In genomic region chr12:57546415-57547201, GRCm38 (mm10) we compare ENCODE assay signal across 9 mouse cellular contexts. TPM values are rescaled to one million over a fixed set of nuclear protein-coding genes. Genes with fewer than 3 reads are reported as not detected.
DNase-seq lines count a peak whose midpoint lies in the region; ATAC-seq and TF ChIP-seq lines count a peak whose summit lies in the region.
"Had no signal": no experiment of that assay in that cellular context is flagged by ENCODE, and none has a peak within 500 bp of the region (broad histone marks: within the 10 kb centered on the region; RNA-seq: fewer than 3 reads in every experiment).

Foxa1 (minus strand) TSS chr12:57546916.

- peak within 1 kb of the TSS; percentile 95 for H3K4me2 ChIP-seq in embryonic facial prominence, embryonic 15.5 days (replicated peaks)
- H3K4me2 ChIP-seq in kidney, postnatal 0 days (ENCODE audit: low read length): peak within 1 kb of the TSS; percentile 67

- no peak for TF ChIP-seq POLR2A in kidney, adult 2 months (IDR thresholded peaks at IDR 0.05; ENCODE audit: low read depth, low read length)

- TF ChIP-seq CTCF in kidney, adult 2 months (conservative IDR thresholded peaks at IDR 0.05; ENCODE audit: insufficient read depth, insufficient read length, low read depth, low read length): no peak
- no peak for TF ChIP-seq CTCF in kidney, postnatal 0 days (IDR thresholded peaks at IDR 0.05; ENCODE audit: low read depth)

- H3K4me3 ChIP-seq in kidney, adult 2 months (ENCODE audit: insufficient read depth, low read depth, low read length): peak within 1 kb of the TSS; percentile 38; the same call in 1 of the 2 replicates
- peak within 1 kb of the TSS; percentile 50 for H3K4me3 ChIP-seq in embryonic facial prominence, embryonic 15.5 days (replicated peaks)
- H3K4me3 ChIP-seq in kidney, postnatal 0 days (replicated peaks; ENCODE audit: low read depth, low read length): peak within 1 kb of the TSS; percentile 38
- H3K4me3 ChIP-seq in megakaryocyte, embryonic 14.5 days (replicated peaks): peak within 1 kb of the TSS; percentile 93

- DNase-seq in kidney, adult 2 months: no peak
- DNase-seq in kidney, postnatal 14 days: no peak
- DNase-seq in kidney, postnatal 0 days (ENCODE audit: low spot score): no peak
- no peak for DNase-seq in layer of hippocampus, postnatal 36 days
- DNase-seq in testis, postnatal 14 days (ENCODE audit: low spot score): no peak
- DNase-seq in c-Kit-positive CD71-positive TER-119-positive erythroid progenitor cells, embryonic 14.5 days (ENCODE audit: low spot score): no peak

- no peak within 1 kb of the TSS for H3K9ac ChIP-seq in embryonic facial prominence, embryonic 15.5 days
- H3K9ac ChIP-seq in kidney, postnatal 0 days (ENCODE audit: low read depth, low read length): no peak within 1 kb of the TSS

- no peaks in the 10 kb centered on the region for H3K9me3 ChIP-seq in embryonic facial prominence, embryonic 15.5 days (replicated peaks)
- no peaks in the 10 kb centered on the region for H3K9me3 ChIP-seq in kidney, postnatal 0 days (replicated peaks; ENCODE audit: low read length)
- peaks cover 24% of the 10 kb centered on the region for H3K9me3 ChIP-seq in megakaryocyte, embryonic 14.5 days

- H3K27ac ChIP-seq in kidney, adult 2 months (ENCODE audit: insufficient read depth, low read depth, low read length): no peak within 1 kb of the TSS
- H3K27ac ChIP-seq in embryonic facial prominence, embryonic 15.5 days (replicated peaks): no peak within 1 kb of the TSS
- no peak within 1 kb of the TSS for H3K27ac ChIP-seq in kidney, postnatal 0 days

- ATAC-seq in embryonic facial prominence, embryonic 15.5 days (ENCODE audit: insufficient number of reproducible peaks, low FRiP score, low TSS enrichment, low read depth): no peak
- no peak for ATAC-seq in kidney, postnatal 0 days (replicated peaks; ENCODE audit: low FRiP score, low read depth)

- no peaks in the 10 kb centered on the region for H3K4me1 ChIP-seq in kidney, adult 2 months (ENCODE audit: control insufficient read depth, insufficient read depth, low read length)
- peaks cover 50% of the 10 kb centered on the region for H3K4me1 ChIP-seq in embryonic facial prominence, embryonic 15.5 days
- H3K4me1 ChIP-seq in kidney, postnatal 0 days (replicated peaks; ENCODE audit: insufficient read depth, low read length): peaks cover 8% of the 10 kb centered on the region
- peaks cover 67% of the 10 kb centered on the region for H3K4me1 ChIP-seq in megakaryocyte, embryonic 14.5 days

- H3K27me3 ChIP-seq in kidney, adult 2 months (replicated peaks; ENCODE audit: control insufficient read depth, insufficient read depth, low read length): peaks cover 28% of the 10 kb centered on the region
- peaks cover 96% of the 10 kb centered on the region for H3K27me3 ChIP-seq in embryonic facial prominence, embryonic 15.5 days
- H3K27me3 ChIP-seq in kidney, postnatal 0 days (ENCODE audit: insufficient read depth, low read length): peaks cover 78% of the 10 kb centered on the region
- peaks cover 95% of the 10 kb centered on the region for H3K27me3 ChIP-seq in megakaryocyte, embryonic 14.5 days (replicated peaks)

- WGBS in kidney, adult 2 months: 4% methylated on average over 32 of the region's 32 CpGs
- 2% methylated on average over 32 of the region's 32 CpGs for WGBS in embryonic facial prominence, embryonic 15.5 days
- WGBS in kidney, postnatal 0 days: under 1% methylated on average over 32 of the region's 32 CpGs

- no peaks in the 10 kb centered on the region for H3K36me3 ChIP-seq in kidney, adult 2 months (ENCODE audit: control insufficient read depth, insufficient read depth, low read length)
- no peaks in the 10 kb centered on the region for H3K36me3 ChIP-seq in embryonic facial prominence, embryonic 15.5 days
- no peaks in the 10 kb centered on the region for H3K36me3 ChIP-seq in kidney, postnatal 0 days (ENCODE audit: insufficient read depth, low read length)
- H3K36me3 ChIP-seq in megakaryocyte, embryonic 14.5 days (replicated peaks; ENCODE audit: low read length): no peaks in the 10 kb centered on the region

RNA-seq across cellular contexts. Expression of gene Foxa1, which starts in this region (rescaled TPM):
- polyA plus RNA-seq in kidney, adult 2 months (2012; rRNA removed): 0.67 and 0.98 TPM in 2 replicates
- polyA plus RNA-seq in embryonic facial prominence, embryonic 15.5 days (2015; fragmentation: Nextera tagmentation; extraction: Ambion mirVana): 2.1 and 3.9 TPM in 2 replicates
- 0.57 and 1.7 TPM in 2 replicates for polyA plus RNA-seq in kidney, postnatal 0 days (2015; fragmentation: Nextera tagmentation; extraction: Ambion mirVana)
- not detected in 2 replicates for polyA plus RNA-seq in megakaryocyte, embryonic 14.5 days (2012; ENCODE audit: insufficient read depth, low replicate concordance)
- total RNA-seq in layer of hippocampus, postnatal 36 days (2021): not detected
- total RNA-seq: left cerebral cortex, postnatal 36 days had no signal

Comparison
In these comparisons a context has a peak if more than half of its experiments do, and no peak if none do; other contexts are left out.
1. H3K4me3 ChIP-seq: peak in every context shown above with its lines; median percentile 93 in megakaryocyte, embryonic 14.5 days; 50 in embryonic facial prominence, embryonic 15.5 days; 38 in kidney, adult 2 months; 38 in kidney, postnatal 0 days.